Mouse (Mus musculus): Measurements from ENCODE around the gene Git2. TPM values are rescaled to one million over a fixed set of nuclear protein-coding genes. Genes with fewer than 3 reads are reported as not detected.

The Git2 gene
- polyA plus RNA-seq, 1 experiment from 2014 or later: 14.8 TPM

GRCm38 (mm10) chr5:114761980-114762379, 13.3 kb downstream of the Git2 start:
- Histone ChIP-seq H3K4me2 (no peak overlapping the region), H3K4me3 (replicated peaks) (no peak overlapping the region), H3K9me3 (replicated peaks) (no peaks in the 10 kb centered on the region), H3K9ac (no peak overlapping the region), H3K27ac (no peak overlapping the region), H3K4me1 (replicated peaks) (peaks cover 5% of the 10 kb centered on the region), H3K27me3 (no peaks in the 10 kb centered on the region), H3K36me3 (peaks cover 76% of the 10 kb centered on the region)
- ATAC-seq (ENCODE audit: low read depth) (no peak), DNase-seq (no peak)
- WGBS (ENCODE audit: insufficient replicate concordance): 77% methylated on average over 8 of the region's 8 CpGs

- DNase-seq (no peak), ATAC-seq (ENCODE audit: low read depth) (no peak)
- Histone ChIP-seq H3K9me3 (replicated peaks) (no peaks in the 10 kb centered on the region), H3K36me3 (peaks cover 70% of the 10 kb centered on the region), H3K4me1 (replicated peaks) (no peaks in the 10 kb centered on the region), H3K9ac (no peak overlapping the region), H3K4me2 (no peak overlapping the region), H3K27ac (no peak overlapping the region), H3K27me3 (no peaks in the 10 kb centered on the region), H3K4me3 (replicated peaks) (no peak overlapping the region)
- WGBS (ENCODE audit: insufficient replicate concordance): 79% methylated on average over 5 of the region's 5 CpGs
These were observed 15.7 kb downstream of the Git2 start for GRCm38 (mm10) chr5:114759536-114760090.

- WGBS (ENCODE audit: insufficient replicate concordance): 92% methylated on average over 12 of the region's 12 CpGs
- H3K27me3 ChIP-seq: no peaks in the 10 kb centered on the region
These were observed 21.9 kb downstream of the Git2 start for GRCm38 (mm10) chr5:114753384-114753783.

GRCm38 (mm10) chr5:114752397-114752796, 22.9 kb downstream of the Git2 start:
- no peak overlapping the region for H3K4me2 ChIP-seq
- 85% methylated on average over 10 of the region's 10 CpGs for WGBS (ENCODE audit: insufficient replicate concordance)
- no peak overlapping the region for H3K9ac ChIP-seq
- no peaks in the 10 kb centered on the region for H3K9me3 ChIP-seq (replicated peaks)
- H3K36me3 ChIP-seq: peaks cover 86% of the 10 kb centered on the region
- H3K4me1 ChIP-seq (replicated peaks): no peaks in the 10 kb centered on the region
- H3K27me3 ChIP-seq: no peaks in the 10 kb centered on the region
- H3K27ac ChIP-seq: no peak overlapping the region
- no peak for ATAC-seq (ENCODE audit: low read depth)
- H3K4me3 ChIP-seq (replicated peaks): no peak overlapping the region
- no peak for DNase-seq

More at GRCm38 (mm10) chr5:114753384-114753783, 21.9 kb downstream of the Git2 start:
- H3K4me2 ChIP-seq: no peak overlapping the region
- no peak overlapping the region for H3K27ac ChIP-seq
- H3K4me1 ChIP-seq (replicated peaks): no peaks in the 10 kb centered on the region
- H3K36me3 ChIP-seq: peaks cover 82% of the 10 kb centered on the region
- no peaks in the 10 kb centered on the region for H3K9me3 ChIP-seq (replicated peaks)
- H3K9ac ChIP-seq: no peak overlapping the region
- DNase-seq: no peak
- H3K4me3 ChIP-seq (replicated peaks): no peak overlapping the region
- ATAC-seq (ENCODE audit: low read depth): no peak

- no peak for ATAC-seq (ENCODE audit: low read depth)
- no peaks in the 10 kb centered on the region for H3K9me3 ChIP-seq (replicated peaks)
- H3K4me3 ChIP-seq (replicated peaks): no peak overlapping the region
- no peak overlapping the region for H3K4me2 ChIP-seq
- H3K9ac ChIP-seq: no peak overlapping the region
- peaks cover 92% of the 10 kb centered on the region for H3K36me3 ChIP-seq
- DNase-seq: no peak
- H3K27ac ChIP-seq: no peak overlapping the region
- no peaks in the 10 kb centered on the region for H3K27me3 ChIP-seq
- H3K4me1 ChIP-seq (replicated peaks): no peaks in the 10 kb centered on the region
- WGBS (ENCODE audit: insufficient replicate concordance): 86% methylated on average over 10 of the region's 10 CpGs
These were observed 25.0 kb downstream of the Git2 start for GRCm38 (mm10) chr5:114750325-114750724.

GRCm38 (mm10) chr5:114747521-114747920, 27.8 kb downstream of the Git2 start:
- peaks cover 92% of the 10 kb centered on the region for H3K36me3 ChIP-seq
- no peaks in the 10 kb centered on the region for H3K27me3 ChIP-seq
- H3K9ac ChIP-seq: no peak overlapping the region
- ATAC-seq (ENCODE audit: low read depth) (no peak), DNase-seq (no peak)
- 82% methylated on average over 5 of the region's 5 CpGs for WGBS (ENCODE audit: insufficient replicate concordance)
- no peak overlapping the region for H3K27ac ChIP-seq
- H3K4me3 ChIP-seq (replicated peaks): no peak overlapping the region
- H3K4me2 ChIP-seq: no peak overlapping the region
- no peaks in the 10 kb centered on the region for H3K9me3 ChIP-seq (replicated peaks)
- no peaks in the 10 kb centered on the region for H3K4me1 ChIP-seq (replicated peaks)

- ATAC-seq (ENCODE audit: low read depth): no peak
- no peaks in the 10 kb centered on the region for H3K4me1 ChIP-seq (replicated peaks)
- H3K4me3 ChIP-seq (replicated peaks): no peak overlapping the region
- WGBS (ENCODE audit: insufficient replicate concordance): 79% methylated on average over 4 of the region's 4 CpGs
- peaks cover 93% of the 10 kb centered on the region for H3K36me3 ChIP-seq
- H3K27ac ChIP-seq: no peak overlapping the region
- no peaks in the 10 kb centered on the region for H3K9me3 ChIP-seq (replicated peaks)
- no peaks in the 10 kb centered on the region for H3K27me3 ChIP-seq
- no peak for DNase-seq
- H3K9ac ChIP-seq: no peak overlapping the region
- no peak overlapping the region for H3K4me2 ChIP-seq
These were observed 28.4 kb downstream of the Git2 start for GRCm38 (mm10) chr5:114746886-114747285.

- Histone ChIP-seq H3K4me3 (replicated peaks) (no peak overlapping the region), H3K36me3 (peaks cover 91% of the 10 kb centered on the region), H3K27me3 (no peaks in the 10 kb centered on the region), H3K4me1 (replicated peaks) (no peaks in the 10 kb centered on the region), H3K27ac (no peak overlapping the region), H3K9ac (no peak overlapping the region), H3K4me2 (no peak overlapping the region), H3K9me3 (replicated peaks) (no peaks in the 10 kb centered on the region)
- ATAC-seq (ENCODE audit: low read depth) (no peak), DNase-seq (no peak)
- 78% methylated on average over 5 of the region's 5 CpGs for WGBS (ENCODE audit: insufficient replicate concordance)
These were observed 29.7 kb downstream of the Git2 start for GRCm38 (mm10) chr5:114745581-114745980.

GRCm38 (mm10) chr5:114743697-114744090, 31.6 kb downstream of the Git2 start:
- ATAC-seq (ENCODE audit: low read depth) (no peak), DNase-seq (no peak)
- no peak overlapping the region for H3K4me3 ChIP-seq (replicated peaks)
- peaks cover 3% of the 10 kb centered on the region; the same call in 1 of the 2 replicates for H3K4me1 ChIP-seq (replicated peaks)
- no peak overlapping the region for H3K4me2 ChIP-seq
- no peaks in the 10 kb centered on the region for H3K27me3 ChIP-seq
- H3K27ac ChIP-seq: no peak overlapping the region
- no peaks in the 10 kb centered on the region for H3K9me3 ChIP-seq (replicated peaks)
- H3K9ac ChIP-seq: no peak overlapping the region
- 86% methylated on average over 8 of the region's 8 CpGs for WGBS (ENCODE audit: insufficient replicate concordance)
- peaks cover 93% of the 10 kb centered on the region for H3K36me3 ChIP-seq

- DNase-seq: no peak
- Histone ChIP-seq H3K9me3 (replicated peaks) (no peaks in the 10 kb centered on the region), H3K4me2 (no peak overlapping the region), H3K4me1 (replicated peaks) (peaks cover 8% of the 10 kb centered on the region; the same call in 1 of the 2 replicates), H3K27ac (no peak overlapping the region), H3K36me3 (peaks cover 93% of the 10 kb centered on the region), H3K27me3 (no peaks in the 10 kb centered on the region), H3K9ac (no peak overlapping the region), H3K4me3 (replicated peaks) (no peak overlapping the region)
- no peak for ATAC-seq (ENCODE audit: low read depth)
- 85% methylated on average over 13 of the region's 13 CpGs for WGBS (ENCODE audit: insufficient replicate concordance)
These were observed 32.2 kb downstream of the Git2 start for GRCm38 (mm10) chr5:114742998-114743696.

- Histone ChIP-seq H3K4me2 (no peak overlapping the region), H3K27ac (no peak overlapping the region), H3K36me3 (peaks cover 93% of the 10 kb centered on the region), H3K9me3 (replicated peaks) (no peaks in the 10 kb centered on the region), H3K4me3 (replicated peaks) (no peak overlapping the region), H3K9ac (no peak overlapping the region), H3K4me1 (replicated peaks) (peaks cover 8% of the 10 kb centered on the region; the same call in 1 of the 2 replicates), H3K27me3 (no peaks in the 10 kb centered on the region)
- DNase-seq (no peak), ATAC-seq (ENCODE audit: low read depth) (no peak)
- WGBS (ENCODE audit: insufficient replicate concordance): 88% methylated on average over 10 of the region's 10 CpGs
These were observed 32.7 kb downstream of the Git2 start for GRCm38 (mm10) chr5:114742572-114742971.

GRCm38 (mm10) chr5:114740595-114740994, 34.7 kb downstream of the Git2 start:
- Histone ChIP-seq H3K27me3 (no peaks in the 10 kb centered on the region), H3K36me3 (peaks cover 96% of the 10 kb centered on the region)
- 66% methylated on average over 4 of the region's 4 CpGs for WGBS (ENCODE audit: insufficient replicate concordance)

More at GRCm38 (mm10) chr5:114740595-114740994, 34.7 kb downstream of the Git2 start:
- no peak overlapping the region for H3K9ac ChIP-seq
- no peak overlapping the region for H3K4me2 ChIP-seq
- H3K4me1 ChIP-seq (replicated peaks): peaks cover 8% of the 10 kb centered on the region; the same call in 1 of the 2 replicates
- H3K9me3 ChIP-seq (replicated peaks): no peaks in the 10 kb centered on the region
- no peak overlapping the region for H3K27ac ChIP-seq
- no peak for ATAC-seq (ENCODE audit: low read depth)
- DNase-seq: no peak
- H3K4me3 ChIP-seq (replicated peaks): no peak overlapping the region
